22 mouse cellular contexts compared by ENCODE assay signal in genomic region chr13:69279647-69280046, GRCm38 (mm10).
"Had no signal": no experiment of that assay in that cellular context is flagged by ENCODE, and none has a peak within 500 bp of the region (broad histone marks: within the 10 kb centered on the region; RNA-seq: fewer than 3 reads in every experiment).

No protein-coding gene starts in this region.

- H3K9ac ChIP-seq: forebrain, postnatal 0 days; heart, embryonic 12.5 days; hindbrain, embryonic 12.5 days; hindbrain, embryonic 14.5 days; intestine, embryonic 15.5 days; limb, embryonic 13.5 days; limb, embryonic 15.5 days had no signal

- H3K4me1 ChIP-seq: heart, embryonic 10.5 days; heart, embryonic 12.5 days; hindbrain, embryonic 12.5 days; intestine, embryonic 15.5 days; limb, embryonic 13.5 days; limb, embryonic 15.5 days had no signal

- H3K4me3 ChIP-seq: heart, embryonic 10.5 days; heart, embryonic 12.5 days; hindbrain, embryonic 12.5 days; intestine, embryonic 15.5 days; limb, embryonic 13.5 days; limb, embryonic 15.5 days had no signal

- ATAC-seq: forebrain, postnatal 0 days; inflammation-experienced regulatory T-cells, adult 6 months; intestine, embryonic 15.5 days; intestine, postnatal 0 days had no signal

- H3K27me3 ChIP-seq: heart, embryonic 12.5 days; hindbrain, embryonic 12.5 days; intestine, embryonic 15.5 days; limb, embryonic 13.5 days; limb, embryonic 15.5 days had no signal

- DNase-seq: forebrain, postnatal 0 days; gastrocnemius, postnatal 14 days; heart, adult 18-20 months; heart, postnatal 10 days; heart, postnatal 4 days; kidney, adult 18-20 months; kidney, adult 8-10 months; kidney, postnatal 14 days; kidney, postnatal 36 days; layer of hippocampus, adult 9-11 months; layer of hippocampus, postnatal 36 days; left cerebral cortex, postnatal 4 days had no signal

- H3K36me3 ChIP-seq: heart, embryonic 10.5 days; heart, embryonic 12.5 days; hindbrain, embryonic 12.5 days; intestine, embryonic 15.5 days; limb, embryonic 13.5 days; limb, embryonic 15.5 days had no signal

- H3K27ac ChIP-seq: heart, embryonic 10.5 days; hindbrain, embryonic 12.5 days; hindbrain, embryonic 14.5 days; intestine, embryonic 15.5 days; kidney, postnatal 0 days; limb, embryonic 13.5 days; limb, embryonic 15.5 days had no signal

- H3K9me3 ChIP-seq: heart, embryonic 10.5 days; hindbrain, embryonic 12.5 days; intestine, embryonic 15.5 days; limb, embryonic 15.5 days had no signal

- H3K4me2 ChIP-seq: heart, embryonic 12.5 days; hindbrain, embryonic 12.5 days; hindbrain, embryonic 14.5 days; intestine, embryonic 15.5 days; limb, embryonic 13.5 days; limb, embryonic 15.5 days had no signal
